Mouse (Mus musculus) adrenal gland, adult (tissue): Measurements from ENCODE around the gene Pitpnm2.

Experiments
- DNase-seq, 2 experiments: peaks; one replicate each; pipeline ENCODE4 v3.0.0; 2022 to 2023; ENCODE audit warnings: low spot score in 1 of 2; ENCODE audit not compliant: inconsistent age in 2 of 2

The Pitpnm2 gene

GRCm38 (mm10) chr5:124205211-124205610, 44.3 kb downstream of the Pitpnm2 start:
- DNase-seq, result no peak

GRCm38 (mm10) chr5:124204127-124204794, 45.3 kb downstream of the Pitpnm2 start:
- no peak for DNase-seq

GRCm38 (mm10) chr5:124203251-124203650, 46.3 kb downstream of the Pitpnm2 start:
- DNase-seq, result no peak

- peak in 1 of 2 experiments; percentile 16 for DNase-seq
Measured at GRCm38 (mm10) chr5:124202071-124202470, 47.5 kb downstream of the Pitpnm2 start.

- no peak for DNase-seq
Measured at GRCm38 (mm10) chr5:124201564-124201963, 48.0 kb downstream of the Pitpnm2 start.

- no peak for DNase-seq
Measured at GRCm38 (mm10) chr5:124200844-124201243, 48.7 kb downstream of the Pitpnm2 start.

- peak in 1 of 2 experiments; percentile 60 for DNase-seq
Measured at GRCm38 (mm10) chr5:124199168-124199567, 50.4 kb downstream of the Pitpnm2 start.

GRCm38 (mm10) chr5:124198473-124198872, 51.1 kb downstream of the Pitpnm2 start:
- DNase-seq, result no peak

- DNase-seq, result no peak
Measured at GRCm38 (mm10) chr5:124196082-124196481, 53.5 kb downstream of the Pitpnm2 start.

- DNase-seq, result peak; percentile 54 to 90
Measured at GRCm38 (mm10) chr5:124194386-124195084, 55.0 kb downstream of the Pitpnm2 start.

- DNase-seq, result no peak
Measured at GRCm38 (mm10) chr5:124193286-124194112, 56.1 kb downstream of the Pitpnm2 start.

- DNase-seq, result no peak
Measured at GRCm38 (mm10) chr5:124192726-124193285, 56.8 kb downstream of the Pitpnm2 start.

- no peak for DNase-seq
Measured at GRCm38 (mm10) chr5:124192251-124192710, 57.3 kb downstream of the Pitpnm2 start.

- DNase-seq, result no peak
Measured at GRCm38 (mm10) chr5:124190146-124190870, 59.3 kb downstream of the Pitpnm2 start.

- no peak for DNase-seq
Measured at GRCm38 (mm10) chr5:124189572-124189981, 60.0 kb downstream of the Pitpnm2 start.

- no peak for DNase-seq
Measured at GRCm38 (mm10) chr5:124187508-124188311, 61.9 kb downstream of the Pitpnm2 start.

GRCm38 (mm10) chr5:124186981-124187507, 62.5 kb downstream of the Pitpnm2 start:
- no peak for DNase-seq

- no peak for DNase-seq
Measured at GRCm38 (mm10) chr5:124186465-124186854, 63.1 kb downstream of the Pitpnm2 start.

- peak; percentile 58 to 91 for DNase-seq
Measured at GRCm38 (mm10) chr5:124185706-124186464, 63.7 kb downstream of the Pitpnm2 start.
